Mouse (Mus musculus) embryo, embryonic 10.5 days (tissue): ENCODE measurements around the gene Polr2i.
"Not testable (repeated sequence)": the region's sequence is repeated elsewhere in the genome, so short reads cannot be mapped to it uniquely, and the experiment has no call there.

Source experiments
- DNase-seq: peaks from one replicate; pipeline ENCODE4 v3.0.0-alpha.2; 2015; ENCODE audit warnings: low spot score

Gene Polr2i

GRCm38 (mm10) chr7:30205383-30205782, 26.4 kb upstream of the Polr2i start:
- DNase-seq = peak; percentile 83

- DNase-seq = not testable (repeated sequence)
Measured at GRCm38 (mm10) chr7:30206364-30206763, 25.4 kb upstream of the Polr2i start.

- no peak for DNase-seq
Measured at GRCm38 (mm10) chr7:30211025-30211424, 20.7 kb upstream of the Polr2i start.

GRCm38 (mm10) chr7:30213881-30214280, 17.9 kb upstream of the Polr2i start:
- no peak for DNase-seq

GRCm38 (mm10) chr7:30215875-30216274, 15.9 kb upstream of the Polr2i start:
- DNase-seq = no peak

- DNase-seq = peak; percentile 95
Measured at GRCm38 (mm10) chr7:30216723-30217151, 15.0 kb upstream of the Polr2i start.

GRCm38 (mm10) chr7:30217277-30217676, 14.5 kb upstream of the Polr2i start:
- no peak for DNase-seq

GRCm38 (mm10) chr7:30219293-30220007, 12.3 kb upstream of the Polr2i start:
- peak; percentile 79 for DNase-seq

GRCm38 (mm10) chr7:30220008-30220356, 11.8 kb upstream of the Polr2i start:
- DNase-seq = no peak

- no peak for DNase-seq
Measured at GRCm38 (mm10) chr7:30221433-30221832, 10.3 kb upstream of the Polr2i start.

GRCm38 (mm10) chr7:30222205-30222604, 9.5 kb upstream of the Polr2i start:
- no peak for DNase-seq

- DNase-seq = no peak
Measured at GRCm38 (mm10) chr7:30224206-30224605, 7.5 kb upstream of the Polr2i start.

- DNase-seq = no peak
Measured at GRCm38 (mm10) chr7:30231328-30231668, 450 bp upstream of the Polr2i start.

- peak; percentile 79 for DNase-seq
Measured at GRCm38 (mm10) chr7:30232631-30233148, 942 bp downstream of the Polr2i start.

GRCm38 (mm10) chr7:30233387-30233786, 1.6 kb downstream of the Polr2i start:
- DNase-seq = no peak

GRCm38 (mm10) chr7:30234276-30234858, 2.6 kb downstream of the Polr2i start:
- no peak for DNase-seq

GRCm38 (mm10) chr7:30235091-30235490, 3.3 kb downstream of the Polr2i start:
- no peak for DNase-seq

GRCm38 (mm10) chr7:30235625-30236024, 3.9 kb downstream of the Polr2i start, which contains the start of gene Ovol3:
TSS of gene Ovol3 (minus strand) at chr7:30235725.
- no peak for DNase-seq

- DNase-seq = not testable (repeated sequence)
Measured at GRCm38 (mm10) chr7:30237374-30237773, 5.6 kb downstream of the Polr2i start.

GRCm38 (mm10) chr7:30251956-30252954, 20.5 kb downstream of the Polr2i start:
- no peak for DNase-seq

- DNase-seq = no peak
Measured at GRCm38 (mm10) chr7:30265041-30265440, 33.3 kb downstream of the Polr2i start.

- no peak for DNase-seq
Measured at GRCm38 (mm10) chr7:30265531-30265930, 33.8 kb downstream of the Polr2i start.
